Mouse (Mus musculus): Measurements from ENCODE around the gene Rorc.
A peak's percentile ranks its signal among the peaks of the same experiment; 100 is the strongest.

GRCm38 (mm10) chr3:94366761-94367160 lies 5.8 kb upstream of the Rorc start:
- peak; percentile 79; the same call in 1 of the 2 replicates for TF ChIP-seq CTCF (IDR thresholded peaks at IDR 0.05; ENCODE audit: extremely low read depth, insufficient read length, insufficient replicate concordance, low read depth, low read length)
- TF ChIP-seq POLR2A (IDR thresholded peaks at IDR 0.05; ENCODE audit: low read depth, low read length) = no peak
